Mouse (Mus musculus): Measurements from ENCODE around the gene Pacsin1. TPM values are rescaled to one million over a fixed set of nuclear protein-coding genes. Genes with fewer than 3 reads are reported as not detected.
"Not testable (repeated sequence)": the region's sequence is repeated elsewhere in the genome, so short reads cannot be mapped to it uniquely, and the experiment has no call there.

Pacsin1 gene
- polyA plus RNA-seq, 2 experiments: 0.03 to 0.14 TPM

DNA sequence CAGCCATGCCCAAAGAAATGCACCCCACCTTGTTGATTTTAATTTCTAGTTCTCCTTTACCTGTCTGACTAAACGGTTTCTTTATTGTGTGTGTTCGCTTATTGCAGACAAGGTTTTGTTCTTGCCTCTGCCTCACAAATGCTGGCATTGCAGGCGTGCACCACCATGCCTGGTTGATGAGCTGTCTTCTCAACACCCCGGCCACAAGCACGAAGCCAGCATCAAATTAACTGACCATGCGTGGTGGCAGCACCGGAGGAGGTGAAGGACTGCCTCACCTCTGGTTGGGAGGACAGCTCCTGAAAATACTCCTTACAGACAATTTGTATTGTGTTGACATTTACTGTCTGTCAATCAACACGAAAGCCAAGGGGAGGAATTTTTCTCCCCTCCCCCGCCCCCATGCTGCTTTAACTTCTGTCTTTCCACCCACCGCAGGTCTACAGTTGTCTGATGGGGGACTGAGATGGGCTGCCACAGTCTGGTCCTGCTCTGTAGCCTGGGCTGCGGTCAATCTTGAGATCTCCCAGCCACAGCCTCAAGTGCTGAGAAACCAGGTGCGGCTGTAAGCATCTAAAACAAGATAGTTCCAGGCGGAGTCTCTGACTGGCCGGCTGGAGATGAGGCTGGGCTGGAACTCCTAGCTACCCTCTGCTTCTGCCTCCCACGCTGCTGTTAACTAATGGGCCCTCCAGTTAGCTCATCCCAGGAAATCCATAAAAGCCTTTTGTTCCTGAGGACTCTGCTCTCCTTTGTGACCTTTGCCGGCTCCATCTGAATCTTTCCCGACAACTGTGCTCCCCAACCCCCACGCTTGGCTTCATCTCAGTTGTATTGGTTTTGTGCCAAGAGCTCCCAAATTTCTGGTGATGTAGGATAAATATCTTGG, 18.9 kb upstream of the Pacsin1 start, which contains the start of gene Rps10:
Gene Rps10, minus strand, starts transcription at position 538 of the 889 bp plus-strand sequence.
- H3K4me3 ChIP-seq (ENCODE audit: insufficient read depth in 1 of 2, low read depth in 2 of 2, low read length in 2 of 2): peak within 1 kb of the TSS; percentile 65 to 81
- 44% methylated on average over 18 of the region's 18 CpGs for WGBS (ENCODE audit: insufficient replicate concordance)
- H3K4me1 ChIP-seq (replicated peaks; ENCODE audit: control insufficient read depth in 2 of 2, insufficient read depth in 2 of 2, low read length in 1 of 2): peaks cover 6 to 19% of the 10 kb centered on the region in 2 experiments
- peak within 1 kb of the TSS; percentile 66 for H3K4me2 ChIP-seq (ENCODE audit: low read depth)
- ATAC-seq (ENCODE audit: insufficient read depth): no peak
- no peaks in the 10 kb centered on the region for H3K27me3 ChIP-seq (ENCODE audit: control insufficient read depth, insufficient read depth, low read length)
- H3K36me3 ChIP-seq (replicated peaks; ENCODE audit: control insufficient read depth, insufficient read depth, low read depth): peaks cover 25% of the 10 kb centered on the region
- H3K27ac ChIP-seq: peak within 1 kb of the TSS; percentile 15; the same call in 1 of the 2 replicates
- H3K9ac ChIP-seq (replicated peaks): peak within 1 kb of the TSS; percentile 4; the same call in 1 of the 2 replicates
- no peaks in the 10 kb centered on the region for H3K9me3 ChIP-seq (ENCODE audit: control insufficient read depth, low read length)
- no peak for DNase-seq (ENCODE audit: low read depth in 3 of 3, low spot score in 3 of 3)
- no peak for TF ChIP-seq CTCF (IDR thresholded peaks at IDR 0.05; ENCODE audit: low read depth)
- no peak for TF ChIP-seq EP300 (IDR thresholded peaks at IDR 0.05; ENCODE audit: low read depth)

DNA sequence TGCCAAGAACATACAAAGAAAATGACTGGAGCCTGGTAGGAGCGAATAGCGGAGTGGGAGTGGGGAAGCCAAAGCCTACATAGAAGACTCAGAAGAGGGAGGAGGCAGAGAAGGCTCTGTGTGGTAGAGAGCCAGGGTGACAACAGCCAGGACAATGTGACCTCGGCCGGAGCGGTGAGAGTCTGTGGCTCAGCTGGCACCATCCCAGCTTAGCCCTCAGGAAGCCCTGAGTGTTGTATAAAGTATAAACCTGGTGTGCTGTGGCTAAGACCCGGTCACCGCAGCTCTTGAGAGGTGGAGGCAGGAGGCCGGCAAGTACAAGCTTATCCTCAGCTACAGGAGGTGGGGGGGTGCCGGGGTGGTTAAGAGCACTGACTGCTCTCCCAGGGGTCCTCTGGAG, 18.0 kb upstream of the Pacsin1 start:
- Histone ChIP-seq H3K4me3 (ENCODE audit: insufficient read depth in 1 of 2, low read depth in 2 of 2, low read length in 2 of 2) (no peak overlapping the region), H3K9ac (replicated peaks) (no peak overlapping the region), H3K4me1 (replicated peaks; ENCODE audit: control insufficient read depth in 2 of 2, insufficient read depth in 2 of 2, low read length in 1 of 2) (peaks cover 6 to 19% of the 10 kb centered on the region in 2 experiments), H3K27ac (no peak overlapping the region), H3K36me3 (replicated peaks; ENCODE audit: control insufficient read depth, insufficient read depth, low read depth) (peaks cover 15% of the 10 kb centered on the region), H3K9me3 (ENCODE audit: control insufficient read depth, low read length) (no peaks in the 10 kb centered on the region), H3K27me3 (ENCODE audit: control insufficient read depth, insufficient read depth, low read length) (no peaks in the 10 kb centered on the region), H3K4me2 (ENCODE audit: low read depth) (no peak overlapping the region)
- ATAC-seq (ENCODE audit: insufficient read depth) (no peak), DNase-seq (ENCODE audit: low read depth in 3 of 3, low spot score in 3 of 3) (no peak)
- TF ChIP-seq EP300 (IDR thresholded peaks at IDR 0.05; ENCODE audit: low read depth) (no peak), CTCF (IDR thresholded peaks at IDR 0.05; ENCODE audit: low read depth) (no peak)
- 73% methylated on average over 9 of the region's 9 CpGs for WGBS (ENCODE audit: insufficient replicate concordance)

- no peak overlapping the region for H3K4me2 ChIP-seq (ENCODE audit: low read depth)
- H3K27me3 ChIP-seq (ENCODE audit: control insufficient read depth, insufficient read depth, low read length): no peaks in the 10 kb centered on the region
- no peaks in the 10 kb centered on the region for H3K9me3 ChIP-seq (ENCODE audit: control insufficient read depth, low read length)
- TF ChIP-seq EP300 (IDR thresholded peaks at IDR 0.05; ENCODE audit: low read depth) (no peak), CTCF (IDR thresholded peaks at IDR 0.05; ENCODE audit: low read depth) (peak; percentile 83)
- no peaks in the 10 kb centered on the region for H3K36me3 ChIP-seq (replicated peaks; ENCODE audit: control insufficient read depth, insufficient read depth, low read depth)
- H3K9ac ChIP-seq (replicated peaks): no peak overlapping the region
- DNase-seq (ENCODE audit: low read depth in 3 of 3, low spot score in 3 of 3) (no peak), ATAC-seq (ENCODE audit: insufficient read depth) (no peak)
- H3K4me3 ChIP-seq (ENCODE audit: insufficient read depth in 1 of 2, low read depth in 2 of 2, low read length in 2 of 2): no peak overlapping the region
- 80% methylated on average over 20 of the region's 20 CpGs for WGBS (ENCODE audit: insufficient replicate concordance)
- no peak overlapping the region for H3K27ac ChIP-seq
- H3K4me1 ChIP-seq (replicated peaks; ENCODE audit: control insufficient read depth in 2 of 2, insufficient read depth in 2 of 2, low read length in 1 of 2): peaks cover 6 to 12% of the 10 kb centered on the region in 2 experiments
Observed at GRCm38 (mm10) chr17:27638921-27639332, 16.4 kb upstream of the Pacsin1 start.

GRCm38 (mm10) chr17:27639851-27640250, 15.5 kb upstream of the Pacsin1 start:
- not testable (repeated sequence) for H3K27me3 ChIP-seq (ENCODE audit: control insufficient read depth, insufficient read depth, low read length); ATAC-seq (ENCODE audit: insufficient read depth); H3K9ac ChIP-seq (replicated peaks); H3K9me3 ChIP-seq (ENCODE audit: control insufficient read depth, low read length); H3K4me2 ChIP-seq (ENCODE audit: low read depth); DNase-seq (ENCODE audit: low read depth in 3 of 3, low spot score in 3 of 3); H3K27ac ChIP-seq; H3K4me3 ChIP-seq (ENCODE audit: insufficient read depth in 1 of 2, low read depth in 2 of 2, low read length in 2 of 2); H3K36me3 ChIP-seq (replicated peaks; ENCODE audit: control insufficient read depth, insufficient read depth, low read depth)
- peaks cover 6 to 12% of the 10 kb centered on the region in 2 experiments for H3K4me1 ChIP-seq (replicated peaks; ENCODE audit: control insufficient read depth in 2 of 2, insufficient read depth in 2 of 2, low read length in 1 of 2)
- TF ChIP-seq CTCF (IDR thresholded peaks at IDR 0.05; ENCODE audit: low read depth): peak; percentile 31; the same call in 1 of the 2 replicates
- 71% methylated on average over 6 of the region's 6 CpGs for WGBS (ENCODE audit: insufficient replicate concordance)

- Histone ChIP-seq H3K4me3 (ENCODE audit: insufficient read depth in 1 of 2, low read depth in 2 of 2, low read length in 2 of 2) (no peak overlapping the region), H3K9ac (replicated peaks) (no peak overlapping the region), H3K27ac (no peak overlapping the region), H3K36me3 (replicated peaks; ENCODE audit: control insufficient read depth, insufficient read depth, low read depth) (no peaks in the 10 kb centered on the region), H3K9me3 (ENCODE audit: control insufficient read depth, low read length) (no peaks in the 10 kb centered on the region), H3K4me1 (replicated peaks; ENCODE audit: control insufficient read depth in 2 of 2, insufficient read depth in 2 of 2, low read length in 1 of 2) (0 out of 4 replicates have a peak, but pooled peaks cover 0 to 3% of the 10 kb centered on the region in 2 experiments), H3K27me3 (ENCODE audit: control insufficient read depth, insufficient read depth, low read length) (no peaks in the 10 kb centered on the region), H3K4me2 (ENCODE audit: low read depth) (no peak overlapping the region)
- ATAC-seq (ENCODE audit: insufficient read depth) (no peak), DNase-seq (ENCODE audit: low read depth in 3 of 3, low spot score in 3 of 3) (no peak)
- TF ChIP-seq CTCF (IDR thresholded peaks at IDR 0.05; ENCODE audit: low read depth) (no peak), EP300 (IDR thresholded peaks at IDR 0.05; ENCODE audit: low read depth) (no peak)
- 29% methylated on average over 12 of the region's 12 CpGs for WGBS (ENCODE audit: insufficient replicate concordance)
Observed at GRCm38 (mm10) chr17:27642491-27643062, 12.7 kb upstream of the Pacsin1 start.

All from liver, embryonic 14.5 days (tissue).